In genomic region chr16:75593501-75594183, GRCm38 (mm10) we compare ENCODE assay signal across 8 mouse cellular contexts. TPM values are rescaled to one million over a fixed set of nuclear protein-coding genes. Genes with fewer than 3 reads are reported as not detected.
DNase-seq lines count a peak whose midpoint lies in the region; ATAC-seq lines count a peak whose summit lies in the region.

No protein-coding gene starts in this region.

- H3K27me3 ChIP-seq in heart, embryonic 12.5 days (replicated peaks), result no peaks in the 10 kb centered on the region
- H3K27me3 ChIP-seq in hindbrain, embryonic 10.5 days (ENCODE audit: insufficient read depth, poor library complexity, severe bottlenecking), result peaks cover 15% of the 10 kb centered on the region

- 18% methylated on average over 15 of the region's 15 CpGs for WGBS in heart, embryonic 12.5 days
- WGBS in hindbrain, embryonic 10.5 days, result 14% methylated on average over 15 of the region's 15 CpGs

- H3K4me3 ChIP-seq in heart, embryonic 12.5 days, result peak overlapping the region; percentile 72
- peak overlapping the region; percentile 78 for H3K4me3 ChIP-seq in hindbrain, embryonic 10.5 days

- H3K27ac ChIP-seq in heart, embryonic 12.5 days (ENCODE audit: poor library complexity, severe bottlenecking), result no peak overlapping the region
- H3K27ac ChIP-seq in hindbrain, embryonic 10.5 days, result no peak overlapping the region

- H3K9me3 ChIP-seq in heart, embryonic 12.5 days (replicated peaks), result no peaks in the 10 kb centered on the region
- no peaks in the 10 kb centered on the region for H3K9me3 ChIP-seq in hindbrain, embryonic 10.5 days

- peak overlapping the region; percentile 88 for H3K4me2 ChIP-seq in heart, embryonic 12.5 days

- H3K36me3 ChIP-seq in heart, embryonic 12.5 days, result no peaks in the 10 kb centered on the region
- H3K36me3 ChIP-seq in hindbrain, embryonic 10.5 days, result no peaks in the 10 kb centered on the region

- no peak for DNase-seq in heart, postnatal 4 days
- DNase-seq in MEL-GATA-1-ER (ENCODE audit: extremely low read depth, low read depth), result peak; percentile 43
- no peak for DNase-seq in hindbrain, embryonic 10.5 days (ENCODE audit: low spot score)
- DNase-seq in cerebellum, adult 18-20 months, result no peak
- DNase-seq in cerebellum, postnatal 10 days, result no peak
- DNase-seq in spleen, adult 12 weeks (ENCODE audit: low spot score), result no peak

- ATAC-seq in heart, embryonic 12.5 days (ENCODE audit: insufficient number of reproducible peaks, low FRiP score), result no peak
- ATAC-seq in megakaryocyte-erythroid progenitor cell, adult 5-6 weeks (replicated peaks; ENCODE audit: low FRiP score, low TSS enrichment, poor library complexity, severe bottlenecking), result peak; percentile 51

- H3K4me1 ChIP-seq in heart, embryonic 12.5 days (replicated peaks), result no peaks in the 10 kb centered on the region
- H3K4me1 ChIP-seq in hindbrain, embryonic 10.5 days (replicated peaks), result no peaks in the 10 kb centered on the region; the same call in 1 of the 2 replicates

- peak overlapping the region; percentile 69 for H3K9ac ChIP-seq in heart, embryonic 12.5 days

RNA-seq across cellular contexts. Expression of gene Rbm11, which starts 1.0 kb away (rescaled TPM):
- polyA plus RNA-seq in heart, embryonic 12.5 days (2016; fragmentation: Nextera tagmentation; extraction: Ambion mirVana), result 0.27 and 0.47 TPM in 2 replicates
- total RNA-seq in heart, postnatal 4 days (2021), result under 1 TPM in 1 of 2 experiments, not detected in 1; 0.17 TPM
- 0.77 and 1.0 TPM in 2 replicates for polyA plus RNA-seq in hindbrain, embryonic 10.5 days (2016; fragmentation: Nextera tagmentation; extraction: Ambion mirVana)
- not detected in 2 replicates for total RNA-seq in megakaryocyte-erythroid progenitor cell, adult 5-6 weeks (2014; fragmentation: Nextera tagmentation)
- total RNA-seq in megakaryocyte-erythroid progenitor cell, adult 5-6 weeks (2017), result 0.23 TPM in 1 of 2 replicates, not detected in the other

RNA-seq across cellular contexts. Expression of gene Lipi, which starts 7.8 kb away (rescaled TPM):
- not detected in 2 replicates for polyA plus RNA-seq in heart, embryonic 12.5 days (2016; fragmentation: Nextera tagmentation; extraction: Ambion mirVana)
- not detected for total RNA-seq in heart, postnatal 4 days (2021)
- not detected in 2 replicates for polyA plus RNA-seq in hindbrain, embryonic 10.5 days (2016; fragmentation: Nextera tagmentation; extraction: Ambion mirVana)
- total RNA-seq in megakaryocyte-erythroid progenitor cell, adult 5-6 weeks (2014; fragmentation: Nextera tagmentation), result not detected in 2 replicates
- not detected in 2 replicates for total RNA-seq in megakaryocyte-erythroid progenitor cell, adult 5-6 weeks (2017)
